Mouse (Mus musculus) cerebellum, postnatal 14 days (tissue): Measurements from ENCODE around the gene Efr3b.
A peak's percentile ranks its signal among the peaks of the same experiment; 100 is the strongest.
"Not testable (repeated sequence)": the region's sequence is repeated elsewhere in the genome, so short reads cannot be mapped to it uniquely, and the experiment has no call there.

ENCODE experiments used
- DNase-seq, 2 experiments: peaks; one replicate each; pipeline ENCODE4 v3.0.0; 2021; ENCODE audit warnings: mixed read lengths in 2 of 2

Gene Efr3b

DNA sequence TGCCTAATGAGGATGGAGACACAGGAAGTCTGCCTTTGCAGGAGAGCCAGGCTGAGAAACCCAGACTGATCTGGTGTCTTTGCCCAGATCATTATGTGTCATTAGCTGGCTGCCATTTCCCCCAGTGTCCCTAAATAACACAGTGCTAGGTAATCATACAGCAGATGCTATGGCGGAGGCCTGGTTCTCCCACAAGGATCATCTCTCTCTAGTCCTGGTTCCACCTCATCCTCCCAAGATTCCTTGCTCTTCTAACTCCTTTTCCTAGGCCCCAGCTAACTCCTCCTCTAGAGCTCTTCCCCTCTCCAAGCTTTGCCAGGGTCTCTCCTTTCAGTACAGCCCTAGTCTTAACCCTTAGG is 57.7 kb downstream of the Efr3b start:
- no peak for DNase-seq

DNA sequence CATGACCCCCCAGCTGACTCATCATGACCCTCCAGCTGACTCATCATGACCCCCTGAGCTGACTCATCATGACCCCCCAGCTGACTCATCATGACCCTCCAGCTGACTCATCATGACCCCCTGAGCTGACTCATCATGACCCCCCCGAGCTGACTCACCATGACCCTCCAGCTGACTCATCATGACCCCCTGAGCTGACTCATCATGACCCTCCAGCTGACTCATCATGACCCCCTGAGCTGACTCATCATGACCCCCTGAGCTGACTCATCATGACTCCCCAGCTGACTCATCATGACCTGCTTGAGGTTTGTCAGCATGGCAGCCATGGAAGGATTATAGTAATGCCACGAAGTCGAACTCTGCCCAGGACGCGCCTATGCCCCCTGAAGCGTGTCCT is 65.5 kb downstream of the Efr3b start:
- not testable (repeated sequence) for DNase-seq

DNA sequence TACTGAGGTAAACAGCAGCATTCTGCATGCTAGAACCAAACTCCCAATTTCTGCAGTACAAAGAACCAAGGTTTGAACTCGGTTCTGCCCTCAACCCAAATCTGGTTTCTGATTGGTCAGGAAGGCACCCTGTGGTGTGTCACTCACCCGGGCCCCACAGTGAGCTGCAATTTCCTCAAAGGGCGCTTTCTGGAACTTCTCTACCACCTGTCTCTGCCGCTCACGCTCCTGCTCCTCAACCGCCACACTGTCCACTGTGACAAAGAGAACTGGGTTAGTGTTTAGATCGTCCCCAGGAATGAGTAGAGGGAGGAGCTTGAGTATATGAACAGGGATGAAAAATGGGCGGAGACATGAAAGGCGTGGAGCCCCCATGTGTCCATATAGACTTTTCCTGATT is 70.3 kb downstream of the Efr3b start:
- DNase-seq = no peak

DNA sequence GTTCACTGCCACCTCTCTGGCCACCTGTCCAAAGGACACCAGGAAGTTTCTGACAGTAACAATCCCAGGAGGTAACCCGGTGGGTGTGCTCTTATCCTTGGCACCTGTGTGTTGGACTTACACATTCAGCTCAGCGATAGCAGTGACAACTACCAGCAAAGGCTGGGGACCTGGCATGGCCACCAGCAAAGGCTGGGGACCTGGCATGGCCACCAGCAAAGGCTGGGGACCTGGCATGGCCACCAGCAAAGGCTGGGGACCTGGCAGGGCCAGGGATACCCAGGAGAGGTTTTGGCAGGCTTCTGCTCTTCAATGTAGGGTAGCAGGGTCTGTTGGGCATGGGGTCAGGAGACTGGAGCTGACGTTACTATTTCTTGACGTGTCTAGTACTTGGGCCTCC is 71.5 kb downstream of the Efr3b start:
- peak in 1 of 2 experiments; percentile 56 for DNase-seq

DNA sequence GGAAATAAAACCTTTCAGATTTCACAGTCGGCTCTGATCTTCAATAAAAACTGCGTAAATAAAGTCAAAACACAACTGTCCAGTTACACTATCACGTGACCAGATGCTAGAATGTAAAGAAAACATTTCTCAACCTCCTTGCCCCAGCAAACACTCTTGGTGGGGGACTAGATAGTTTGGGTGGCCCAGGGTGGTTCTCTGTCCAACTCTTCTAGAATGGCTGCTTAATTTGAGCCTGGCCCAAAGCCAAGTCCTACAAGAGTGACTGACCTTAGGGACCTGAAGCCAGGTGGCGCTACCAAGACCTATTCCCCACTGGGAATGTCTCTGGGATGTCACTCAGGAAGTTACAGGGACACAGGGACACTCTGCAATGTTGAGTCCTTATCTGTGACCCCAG is 78.2 kb downstream of the Efr3b start:
- DNase-seq = peak; percentile 48 to 61

- peak; percentile 92 to 93 for DNase-seq
These were observed 78.7 kb downstream of the Efr3b start for GRCm38 (mm10) chr12:3959791-3960543.

- peak; percentile 43 to 56 for DNase-seq
These were observed 82.4 kb downstream of the Efr3b start for GRCm38 (mm10) chr12:3956351-3956750.

DNA sequence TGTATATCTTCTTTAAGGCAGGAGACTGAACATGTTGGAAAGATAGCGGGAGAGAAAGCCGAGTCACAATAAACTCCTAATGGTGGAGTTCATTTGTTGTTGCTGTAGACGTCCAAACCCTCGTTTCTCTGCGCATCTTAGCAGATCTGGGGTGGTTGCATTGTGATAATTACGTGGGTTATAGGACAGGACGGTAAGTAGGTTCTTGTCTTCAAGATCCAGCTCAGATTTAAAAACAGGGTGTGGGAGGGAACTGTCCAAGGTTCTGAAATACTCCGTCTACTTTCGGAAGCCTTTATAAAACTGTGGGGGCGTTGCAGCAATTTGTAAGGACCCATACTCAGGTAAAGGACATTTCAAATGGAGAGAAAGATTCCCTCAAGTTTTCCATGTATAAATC is 83.3 kb downstream of the Efr3b start:
- DNase-seq = no peak

GRCm38 (mm10) chr12:3954651-3955050 is 84.1 kb downstream of the Efr3b start, which contains the start of gene Pomc:
Gene Pomc (plus strand): TSS chr12:3954951.
- DNase-seq = no peak

- peak in 1 of 2 experiments; percentile 43 for DNase-seq
These were observed 91.2 kb downstream of the Efr3b start for GRCm38 (mm10) chr12:3947503-3947902.

GRCm38 (mm10) chr12:3944454-3945073 is 94.2 kb downstream of the Efr3b start:
- DNase-seq = no peak

DNA sequence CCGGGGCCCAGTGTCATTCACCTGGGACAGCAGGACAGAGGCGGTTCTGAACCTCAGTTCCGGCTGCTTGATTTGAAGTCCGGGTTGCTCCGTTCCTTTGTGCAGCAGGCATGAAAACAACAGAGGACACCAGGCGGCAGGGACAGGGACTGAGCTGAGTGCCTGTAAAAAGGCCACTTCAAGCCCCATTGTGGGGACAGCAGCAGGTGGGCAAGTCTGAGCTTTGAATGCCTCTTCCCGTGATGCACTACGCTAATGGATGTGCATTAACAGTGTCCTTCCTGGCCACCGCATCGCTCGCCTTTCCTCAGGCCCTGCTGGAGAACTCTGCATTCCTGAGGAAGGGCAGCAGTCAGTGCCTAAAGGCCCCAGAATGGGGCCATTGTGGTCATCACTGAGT is 96.7 kb downstream of the Efr3b start:
- no peak for DNase-seq

DNA sequence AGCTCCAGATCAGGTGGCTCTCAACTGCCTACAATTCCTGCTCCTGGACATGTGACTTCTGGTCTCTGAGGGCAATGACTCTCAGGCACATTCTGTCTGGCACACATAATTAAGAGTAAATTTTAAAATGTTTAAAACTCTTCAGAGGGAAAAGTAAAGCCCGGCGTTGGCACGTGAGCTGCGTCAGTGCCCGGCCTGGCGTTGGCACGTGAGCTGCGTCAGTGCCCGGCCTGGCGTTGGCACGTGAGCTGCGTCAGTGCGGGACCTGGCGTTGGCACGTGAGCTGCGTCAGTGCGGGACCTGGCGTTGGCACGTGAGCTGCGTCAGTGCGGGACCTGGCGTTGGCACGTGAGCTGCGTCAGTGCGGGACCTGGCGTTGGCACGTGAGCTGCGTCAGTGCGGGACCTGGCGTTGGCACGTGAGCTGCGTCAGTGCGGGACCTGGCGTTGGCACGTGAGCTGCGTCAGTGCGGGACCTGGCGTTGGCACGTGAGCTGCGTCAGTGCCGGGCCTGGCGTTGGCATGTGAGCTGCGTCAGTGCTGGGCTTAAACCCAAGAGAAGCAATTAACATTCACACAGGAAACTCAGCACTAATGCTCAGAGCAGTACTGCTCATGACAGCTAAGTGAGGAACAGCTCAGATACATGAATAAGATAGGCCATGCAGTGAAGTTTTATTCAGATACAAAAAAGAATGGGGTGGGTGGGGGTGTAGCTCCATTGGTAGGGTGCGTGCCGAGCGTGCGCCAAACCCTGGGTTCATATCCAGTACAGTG is 108.4 kb downstream of the Efr3b start:
- peak; percentile 82 to 86 for DNase-seq

- DNase-seq = peak; percentile 48 to 62
These were observed 109.9 kb downstream of the Efr3b start for GRCm38 (mm10) chr12:3928841-3929240.

DNA sequence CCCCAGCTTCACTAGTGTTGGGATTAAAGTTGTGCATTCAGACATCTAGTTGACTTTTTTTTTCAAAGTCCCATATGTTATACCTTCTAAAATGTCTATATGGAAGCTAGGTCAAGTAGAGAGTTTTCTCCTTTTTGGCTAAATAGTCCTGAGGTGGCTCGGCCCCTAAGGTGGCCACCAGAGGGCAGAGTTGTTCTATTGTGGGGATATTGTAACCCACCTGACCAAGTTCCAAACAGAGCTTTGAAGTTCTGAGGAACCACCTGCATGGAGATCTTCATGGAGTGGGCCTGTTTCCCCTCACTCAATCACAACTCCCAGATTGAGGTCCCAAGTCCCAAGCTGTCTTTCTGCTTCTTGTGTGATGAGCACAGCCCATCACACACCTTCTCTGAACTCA is 112.6 kb downstream of the Efr3b start:
- peak; percentile 89 to 93 for DNase-seq

DNA sequence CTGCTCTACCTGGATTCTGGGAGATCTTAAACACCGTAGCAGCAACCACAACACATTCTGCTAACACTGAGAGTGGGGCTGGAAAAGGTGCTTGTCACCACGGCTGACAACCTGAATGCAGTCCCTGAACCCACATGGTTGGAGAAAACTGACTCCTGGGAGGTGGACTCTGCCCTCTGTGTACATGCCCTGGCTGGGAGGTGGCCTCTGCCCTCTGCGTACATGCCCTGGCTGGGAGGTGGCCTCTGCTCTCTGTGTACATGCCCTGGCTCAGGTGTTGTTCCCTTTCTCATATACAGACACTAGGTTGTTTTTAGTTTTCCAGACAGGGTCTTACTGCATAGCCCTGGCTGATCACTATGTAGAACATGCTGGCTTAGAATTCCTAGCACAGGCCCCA is 119.3 kb downstream of the Efr3b start:
- DNase-seq = no peak

GRCm38 (mm10) chr12:3918577-3918976 is 120.1 kb downstream of the Efr3b start:
- no peak for DNase-seq

DNA sequence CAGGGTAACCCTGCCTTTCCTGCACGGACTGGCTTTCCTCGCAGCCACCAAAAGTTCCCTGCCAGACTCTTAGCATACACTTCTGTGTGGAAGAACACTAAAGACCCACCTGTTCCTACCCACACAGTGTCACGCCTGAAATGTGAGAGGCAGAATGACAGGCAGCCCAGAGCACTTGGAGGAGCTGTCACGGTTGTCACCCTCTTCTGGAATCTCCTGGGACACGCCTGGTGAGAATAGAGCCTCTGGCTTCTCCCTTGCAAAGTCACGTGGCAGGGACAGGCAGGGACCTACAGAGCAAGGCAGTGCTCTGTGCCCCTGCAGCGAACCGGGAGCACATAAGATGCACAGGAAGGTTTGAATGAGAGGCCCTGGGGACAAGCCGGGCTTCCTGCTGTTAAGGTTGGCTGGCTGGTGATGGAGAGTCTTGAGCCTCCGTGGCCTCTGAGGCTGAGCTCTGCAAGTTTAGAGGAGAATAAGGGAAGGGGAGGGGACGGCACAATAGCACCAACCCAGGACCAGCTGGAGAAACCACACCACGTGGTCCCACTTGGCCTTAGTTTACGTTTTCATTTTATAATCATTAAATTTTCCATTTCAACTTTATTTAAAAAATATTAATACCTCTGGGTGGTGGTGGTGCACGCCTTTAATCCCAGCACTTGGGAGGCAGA is 120.9 kb downstream of the Efr3b start:
- no peak for DNase-seq

GRCm38 (mm10) chr12:3915852-3916251 is 122.9 kb downstream of the Efr3b start:
- DNase-seq = no peak
